Mouse (Mus musculus) right cerebral cortex, postnatal 25 days (tissue): Measurements from ENCODE around the gene Nrip1.
"Not testable (repeated sequence)": the region's sequence is repeated elsewhere in the genome, so short reads cannot be mapped to it uniquely, and the experiment has no call there.

Source experiments
- DNase-seq: peaks from one replicate; pipeline ENCODE4 v3.0.0; 2022

Gene Nrip1

DNA sequence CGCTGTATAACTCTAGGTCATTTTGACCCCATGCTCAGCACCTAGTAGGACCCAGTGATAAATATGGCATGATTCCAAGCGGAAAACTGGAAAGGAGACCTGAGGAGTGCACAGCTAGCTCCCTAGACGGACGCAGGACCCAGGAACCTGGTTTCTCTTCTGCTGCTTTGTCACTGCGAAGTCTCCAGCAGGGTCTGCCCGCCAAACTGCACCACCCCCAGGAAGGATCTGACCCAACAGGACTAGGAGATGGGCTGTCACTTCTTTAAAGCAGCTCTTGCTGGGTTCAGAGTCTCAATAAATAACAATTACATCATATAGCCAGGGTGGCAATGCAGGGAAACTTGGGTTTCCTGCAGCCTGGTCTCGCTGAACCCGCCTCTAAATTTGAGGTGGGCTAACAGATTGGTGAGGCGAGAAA, at the start of gene Nrip1:
Nrip1 (minus strand) TSS at position 157 of the 421 bp plus-strand sequence.
- peak; percentile 67 for DNase-seq

DNA sequence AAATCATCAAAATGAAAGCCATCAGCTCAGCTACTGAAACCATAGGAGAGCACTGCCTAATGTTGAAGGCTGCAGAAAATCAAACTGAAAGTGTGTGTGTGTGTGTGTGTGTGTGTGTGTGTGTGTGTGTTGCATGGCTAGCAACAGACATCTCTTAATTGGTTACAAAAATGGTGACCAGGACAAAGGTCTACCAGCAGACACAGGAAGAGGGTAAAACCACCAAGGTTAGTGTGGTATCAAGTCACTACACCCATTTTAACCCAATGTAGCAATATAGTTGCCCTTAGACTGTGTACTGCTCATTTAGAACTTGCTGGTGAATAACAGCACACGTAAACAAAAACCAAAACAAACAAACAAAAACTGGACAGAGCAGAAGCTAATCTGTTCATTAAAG, 48.9 kb upstream of the Nrip1 start:
- DNase-seq, result no peak

- DNase-seq, result no peak
These were observed 46.2 kb upstream of the Nrip1 start for GRCm38 (mm10) chr16:76419849-76420248.

DNA sequence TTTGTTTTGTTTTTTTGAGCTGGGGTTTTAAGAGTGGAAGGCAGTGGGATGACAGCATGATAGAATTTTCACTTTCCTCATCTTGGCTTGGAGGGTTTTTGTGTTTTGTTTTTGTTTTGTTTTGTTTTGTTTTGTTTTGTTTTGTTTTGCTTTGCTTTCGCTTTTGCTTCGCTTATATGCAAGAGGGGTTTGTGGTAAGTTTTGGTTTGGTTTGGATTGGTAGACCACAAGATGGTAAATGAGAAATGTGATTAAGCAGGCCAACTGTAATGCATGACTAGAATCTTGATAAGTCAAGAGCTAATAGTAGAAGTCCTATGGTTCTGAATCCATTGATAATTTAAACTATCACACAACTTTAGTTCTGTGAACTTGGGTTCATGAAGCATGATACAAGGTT, 42.9 kb upstream of the Nrip1 start:
- no peak for DNase-seq

DNA sequence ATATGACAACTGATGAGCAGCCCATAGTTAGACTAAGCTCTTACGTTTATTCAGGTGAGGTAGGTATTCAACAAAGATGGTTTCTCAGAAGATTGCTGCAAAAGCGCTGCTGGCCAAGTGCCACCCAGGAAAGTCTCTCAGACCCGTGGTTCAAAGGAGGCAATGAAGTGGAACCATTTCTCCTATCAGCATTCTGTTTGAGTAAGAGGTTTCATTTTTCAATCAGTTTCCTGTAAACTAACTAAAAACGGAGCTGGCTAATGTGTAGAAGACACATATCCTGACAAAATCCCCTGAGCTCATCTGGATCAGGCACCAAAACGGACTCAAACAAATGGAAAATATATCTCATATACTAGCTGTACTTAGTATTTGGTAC, 42.4 kb upstream of the Nrip1 start:
- DNase-seq, result no peak

GRCm38 (mm10) chr16:76415407-76416059, 41.9 kb upstream of the Nrip1 start:
- DNase-seq, result no peak

DNA sequence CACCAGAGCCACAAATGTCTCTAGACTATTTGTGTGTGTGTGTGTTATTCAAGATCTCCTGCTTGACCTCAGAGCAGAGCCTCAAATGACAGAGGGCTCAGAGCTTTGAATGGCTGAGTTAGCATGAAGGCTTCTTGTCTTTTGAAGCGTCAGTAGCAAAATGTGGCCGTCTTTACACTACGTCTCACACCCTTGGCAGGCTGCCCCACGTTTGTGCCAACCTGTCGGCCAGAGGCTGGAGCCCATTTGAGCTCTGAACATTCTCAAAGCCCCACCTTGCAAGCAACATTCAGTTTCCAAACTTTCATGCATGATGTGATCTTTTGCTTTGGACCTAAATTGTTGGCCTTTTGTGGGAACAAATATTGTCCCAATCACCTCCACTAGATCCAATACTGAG, 40.9 kb upstream of the Nrip1 start:
- no peak for DNase-seq

- DNase-seq, result no peak
These were observed 40.0 kb upstream of the Nrip1 start for GRCm38 (mm10) chr16:76413581-76413980.

DNA sequence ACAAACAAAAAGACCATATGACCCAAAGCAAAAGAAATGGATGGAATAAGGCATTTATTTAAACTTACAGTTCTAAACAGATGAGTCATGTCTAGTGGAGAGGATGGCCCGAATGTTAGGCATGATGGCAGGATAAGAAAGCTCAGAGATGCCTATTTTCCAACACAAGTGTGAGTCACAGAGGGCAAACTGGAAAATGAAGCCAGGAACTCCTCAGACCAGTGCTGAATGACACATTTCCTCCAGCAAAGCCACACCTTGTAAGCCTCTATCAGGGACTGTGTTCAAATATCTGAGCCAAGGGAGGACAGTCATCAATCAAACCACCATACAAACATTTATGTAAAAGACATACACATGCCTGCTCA, 35.7 kb upstream of the Nrip1 start:
- DNase-seq, result no peak

GRCm38 (mm10) chr16:76408696-76409354, 35.2 kb upstream of the Nrip1 start:
- DNase-seq, result no peak

DNA sequence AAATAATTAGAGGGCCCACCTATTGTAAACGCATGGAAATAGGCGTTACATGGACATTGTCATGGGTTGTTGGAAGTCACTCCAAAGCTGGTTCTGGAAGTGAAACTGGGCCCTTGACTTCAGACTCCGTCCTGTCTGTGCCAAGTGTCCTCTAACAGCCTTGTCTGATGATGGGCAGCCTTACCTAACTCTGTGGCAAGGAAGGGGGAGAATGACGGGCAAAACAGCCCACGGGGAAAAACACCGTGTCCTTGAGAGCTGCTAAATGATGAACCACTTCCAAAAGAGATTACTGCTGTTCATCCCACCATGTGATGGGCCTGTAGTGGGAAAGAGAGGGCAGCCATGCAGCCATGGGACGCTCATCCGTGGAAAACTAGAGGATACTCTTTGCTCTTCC, 34.6 kb upstream of the Nrip1 start:
- no peak for DNase-seq

GRCm38 (mm10) chr16:76407321-76407920, 33.8 kb upstream of the Nrip1 start:
- no peak for DNase-seq

GRCm38 (mm10) chr16:76406897-76407296, 33.3 kb upstream of the Nrip1 start:
- DNase-seq, result no peak

DNA sequence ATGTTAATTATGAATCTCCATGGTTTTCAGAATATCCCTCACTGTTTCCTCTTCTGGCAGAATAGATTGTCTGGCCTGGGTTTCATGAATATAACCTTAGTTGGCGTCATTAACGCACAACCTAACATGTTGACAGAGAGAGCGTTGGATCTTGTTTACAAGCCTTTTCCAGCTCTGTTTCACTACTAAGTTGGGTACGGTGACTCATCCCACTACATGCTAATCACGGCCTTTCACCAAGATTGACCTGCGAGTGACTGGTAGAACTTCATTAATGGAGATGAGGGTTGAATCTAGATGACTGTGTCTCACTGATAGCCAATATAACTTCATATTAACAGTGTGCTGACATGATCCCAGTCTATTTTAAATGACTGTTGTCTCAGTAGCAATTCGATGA, 32.7 kb upstream of the Nrip1 start:
- no peak for DNase-seq

DNA sequence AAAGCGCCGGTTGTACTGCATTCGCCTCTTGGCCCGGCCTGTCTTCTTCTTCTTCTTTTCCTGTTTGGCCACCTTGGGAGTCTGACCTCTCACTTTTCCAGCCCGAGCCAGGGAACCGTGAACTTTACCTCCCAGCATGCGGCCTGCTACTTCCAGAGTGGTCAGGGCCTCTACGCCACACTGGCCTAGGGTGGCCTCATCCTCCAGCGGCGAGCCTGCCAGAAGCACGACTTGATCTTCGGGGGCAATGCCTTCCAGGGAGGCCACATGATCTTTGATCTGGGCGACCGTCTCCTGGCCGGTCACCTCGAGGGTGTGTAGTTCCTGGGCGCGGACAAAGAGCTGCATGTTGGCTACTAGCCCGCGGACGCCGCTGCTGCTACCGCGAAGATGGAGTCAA, 29.7 kb upstream of the Nrip1 start:
- not testable (repeated sequence) for DNase-seq

DNA sequence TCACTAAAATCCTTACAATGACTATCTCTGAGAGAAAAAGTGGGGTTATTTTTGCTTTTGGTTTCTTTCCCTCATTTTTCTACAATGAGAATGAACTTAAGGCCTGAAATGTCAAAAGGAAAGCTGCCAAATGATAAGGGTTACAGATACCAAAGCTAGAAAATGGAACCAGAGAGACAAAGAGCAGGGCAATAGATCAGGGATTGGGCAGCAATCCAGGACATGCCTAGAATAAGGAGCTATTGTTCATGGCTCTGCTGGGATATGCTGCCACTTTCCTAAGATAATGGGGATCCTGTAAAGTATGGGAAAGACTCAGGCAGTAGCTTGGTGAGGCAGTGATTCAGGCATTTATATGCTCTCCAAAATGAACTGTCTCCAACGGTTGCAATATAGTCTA, 22.9 kb upstream of the Nrip1 start:
- no peak for DNase-seq

- DNase-seq, result no peak
These were observed 19.6 kb upstream of the Nrip1 start for GRCm38 (mm10) chr16:76393267-76393666.

DNA sequence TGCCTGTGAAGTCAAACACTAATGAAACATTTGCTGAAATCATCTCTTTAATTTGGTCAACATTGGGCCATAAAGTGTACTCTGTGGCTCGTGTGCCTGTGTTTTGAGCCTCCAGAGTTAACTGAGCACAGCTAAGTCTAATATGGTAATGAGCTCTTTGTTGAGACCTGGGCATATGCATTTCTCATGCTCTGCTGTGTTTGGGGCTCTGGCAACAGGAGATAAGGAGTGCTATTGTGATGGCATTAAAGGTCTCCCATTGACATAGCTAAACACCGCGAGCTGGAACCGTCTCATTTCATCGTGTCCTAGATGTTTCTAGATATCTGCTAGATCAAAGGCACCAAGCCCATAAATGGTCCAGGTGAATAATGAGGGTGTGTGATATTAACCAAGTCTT, 12.9 kb upstream of the Nrip1 start:
- no peak for DNase-seq

- no peak for DNase-seq
These were observed 12.4 kb upstream of the Nrip1 start for GRCm38 (mm10) chr16:76386071-76386470.

DNA sequence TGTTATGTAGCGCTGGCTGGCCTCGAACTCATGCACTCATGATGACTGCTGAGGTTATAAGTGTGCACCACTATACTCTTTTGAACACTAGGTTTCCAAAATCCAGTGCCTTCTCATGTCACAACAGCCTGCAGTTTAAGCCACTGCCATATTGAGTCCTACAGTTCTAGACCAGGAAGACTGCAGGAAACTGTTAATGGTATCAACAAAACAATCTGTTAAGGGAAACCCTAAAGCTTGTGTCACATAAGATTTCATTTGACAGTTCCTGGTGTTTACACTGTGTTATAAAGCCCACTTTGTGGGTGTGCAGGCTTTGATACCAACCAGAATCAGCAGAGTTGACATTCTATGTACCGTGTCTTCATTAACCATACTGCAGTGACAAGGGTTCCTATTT, 3.6 kb upstream of the Nrip1 start:
- DNase-seq, result no peak

- no peak for DNase-seq
These were observed 3.0 kb upstream of the Nrip1 start for GRCm38 (mm10) chr16:76376661-76377060.

DNA sequence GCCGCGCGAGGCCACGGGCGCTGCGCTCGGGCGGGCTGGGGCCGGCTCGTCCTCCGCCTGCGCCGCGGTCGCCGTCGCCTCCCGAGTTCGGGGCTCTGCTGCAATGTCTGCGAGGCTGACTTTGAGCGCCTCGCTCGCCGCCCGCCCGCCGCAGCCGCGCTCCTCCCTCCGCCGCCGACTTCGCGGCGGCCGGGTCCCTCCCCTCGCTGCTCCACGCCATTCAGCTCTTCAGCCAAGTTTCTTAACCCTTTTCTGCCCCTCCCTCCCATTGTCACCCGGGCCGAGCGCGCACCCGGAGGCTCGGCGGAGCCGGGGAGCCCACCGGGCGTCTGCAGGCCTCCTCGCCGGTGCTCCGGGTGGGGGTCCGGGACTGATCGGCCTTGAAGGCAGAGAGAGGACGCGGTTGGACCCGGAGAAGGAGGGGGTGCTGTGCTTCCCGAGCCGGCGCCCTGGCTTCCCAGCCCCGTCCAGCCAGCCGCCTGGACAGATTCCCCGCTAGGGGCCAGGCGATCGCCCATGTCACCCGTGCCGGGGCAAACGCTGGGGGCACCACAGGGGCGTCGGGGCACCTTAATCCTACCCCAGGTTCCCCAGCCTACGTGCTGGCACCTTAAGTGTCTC, 576 bp downstream of the Nrip1 start:
- DNase-seq, result peak; percentile 84

DNA sequence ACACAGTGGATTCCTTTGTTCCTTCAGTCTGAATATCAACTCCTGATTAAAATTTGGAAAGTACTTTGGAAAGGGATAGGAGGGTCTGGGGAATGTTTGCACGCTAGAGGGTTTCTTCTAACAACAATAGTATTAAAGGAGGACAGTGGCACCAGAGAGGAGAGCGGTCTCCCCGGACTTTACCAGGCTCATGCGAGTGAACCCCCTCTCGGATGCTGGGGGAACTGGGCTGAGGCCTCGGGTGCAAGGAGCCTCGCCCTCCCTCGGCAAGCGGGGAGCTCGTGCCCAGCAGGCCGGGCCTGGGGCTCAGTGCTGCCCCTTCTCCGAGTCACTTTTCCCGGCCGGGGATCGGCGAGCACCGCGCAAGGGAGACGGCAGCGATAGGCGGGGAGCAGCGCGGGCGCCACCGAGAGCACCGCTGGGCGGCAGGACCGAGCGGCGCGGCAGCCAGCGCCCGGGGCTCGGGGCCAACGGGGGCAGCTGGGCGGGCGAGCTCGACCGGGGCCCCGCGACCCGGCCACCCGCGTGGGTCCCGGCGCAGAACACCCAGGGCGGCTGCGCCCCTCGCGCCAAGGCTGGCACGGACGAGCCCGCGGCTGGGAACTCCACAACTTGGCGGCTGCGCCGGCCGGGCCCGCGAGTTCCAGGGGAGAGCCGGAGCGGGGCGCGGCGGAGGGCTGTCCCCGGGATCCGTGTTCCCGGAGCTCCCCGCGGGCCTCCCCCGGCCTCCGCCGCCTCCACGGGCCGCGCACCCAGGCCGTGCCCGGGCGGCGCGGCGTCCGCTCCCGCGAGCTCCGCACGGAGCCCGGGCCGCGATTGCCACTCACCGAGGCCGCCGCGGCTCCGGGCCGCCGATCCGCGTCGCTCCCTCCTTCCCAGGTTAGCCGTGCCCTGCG, 1.3 kb downstream of the Nrip1 start:
- DNase-seq, result peak; percentile 77
